Mouse (Mus musculus) frontal cortex, adult (tissue): ENCODE measurements at regions not wholly inside any gene's neighbourhood (a gene's known extent, or its start where the extent isn't known, plus 50 kb on each side); places are given as distances from the start of the nearest gene placed in this dataset.

Source experiments
- ATAC-seq: cut with Nextera tagmentation; 2 replicates; pipeline ENCODE4 v1.9.2; 2017; ENCODE audit warnings: mild to moderate bottlenecking, moderate library complexity, mixed read lengths; ENCODE audit not compliant: low TSS enrichment

- no peak for ATAC-seq
Observed at GRCm38 (mm10) chr12:106186501-106186900, 176.5 kb downstream of the Vrk1 start.

DNA sequence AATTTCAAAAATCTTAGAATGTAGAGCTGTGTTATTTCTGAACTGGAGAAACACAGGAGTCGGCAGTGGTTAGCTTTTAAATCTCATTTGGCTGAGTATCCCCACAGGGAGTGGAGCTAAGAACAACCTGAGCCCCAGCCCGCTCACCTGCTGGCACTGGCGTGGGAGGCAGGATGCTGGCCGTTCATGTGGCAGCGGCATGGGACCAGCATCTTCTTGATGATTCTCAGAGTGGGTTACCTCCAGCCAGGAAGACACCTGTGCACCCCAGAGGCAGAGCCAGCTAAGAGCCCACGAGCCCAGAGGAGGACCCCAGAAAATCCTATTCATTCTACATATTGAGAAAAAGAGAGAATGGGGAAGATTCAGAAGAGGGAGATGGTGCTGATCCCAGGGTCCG lies 181.7 kb downstream of the Vrk1 start:
- no peak for ATAC-seq

GRCm38 (mm10) chr12:106199302-106199701 lies 189.3 kb downstream of the Vrk1 start:
- no peak for ATAC-seq

DNA sequence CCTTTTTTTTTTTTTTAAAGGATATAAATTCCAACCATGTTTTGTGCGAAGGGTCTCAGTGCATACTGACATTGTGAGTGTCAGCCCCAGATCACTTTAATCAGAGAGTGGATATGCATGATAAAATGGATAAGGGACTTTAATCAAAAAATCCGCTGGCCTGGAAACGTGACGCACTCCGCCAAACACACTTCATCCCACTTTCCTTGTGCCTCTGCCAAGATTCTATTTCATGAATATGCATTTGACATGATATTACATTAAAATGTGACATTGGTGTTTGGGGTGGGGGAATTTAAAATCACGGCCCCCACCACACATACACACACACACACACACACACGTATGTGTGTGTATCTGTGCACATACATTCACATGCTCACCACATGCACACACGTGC lies 193.5 kb downstream of the Vrk1 start:
- no peak for ATAC-seq

GRCm38 (mm10) chr12:106210959-106211358 lies 200.9 kb downstream of the Vrk1 start:
- peak; percentile 62 for ATAC-seq

DNA sequence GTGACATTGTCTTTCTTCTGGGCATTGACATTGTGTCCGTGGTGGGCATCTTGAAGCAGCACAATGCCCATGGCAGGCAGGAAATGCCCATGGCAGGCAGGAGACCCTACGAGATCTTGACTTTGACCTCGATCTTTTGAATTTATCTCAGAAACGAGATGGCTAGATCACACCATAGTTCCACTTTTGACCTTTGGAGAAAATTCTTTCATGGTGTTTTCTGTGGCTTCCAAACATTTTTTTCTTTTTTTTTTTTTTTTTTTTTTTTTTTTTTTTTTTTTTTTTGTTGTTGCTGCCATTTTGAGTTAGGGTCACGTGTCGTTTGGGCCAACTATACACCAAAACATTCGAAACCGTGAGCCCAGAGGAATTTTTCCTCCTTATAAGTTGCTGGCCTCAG lies 201.5 kb downstream of the Vrk1 start:
- no peak for ATAC-seq

DNA sequence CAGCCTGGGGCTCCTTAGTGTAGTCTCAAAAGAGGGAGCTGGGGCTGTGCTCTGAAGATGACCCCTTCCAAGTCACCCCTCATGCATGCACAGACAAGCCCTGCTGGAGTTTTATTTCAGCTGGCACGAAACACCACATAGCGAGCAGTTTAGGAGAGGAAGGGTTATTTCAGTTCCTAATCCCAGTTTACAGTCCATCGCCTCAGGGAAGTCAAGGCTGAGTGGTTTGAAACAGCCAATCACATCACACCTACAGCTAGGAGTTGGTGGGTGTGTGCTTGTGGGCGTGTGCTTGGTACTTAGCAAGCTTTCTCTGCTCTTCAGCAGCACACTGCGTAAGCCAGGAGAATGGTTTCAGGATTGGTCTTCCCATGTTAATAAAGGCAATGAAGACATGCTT lies 202.4 kb downstream of the Vrk1 start:
- peak; percentile 78 for ATAC-seq

DNA sequence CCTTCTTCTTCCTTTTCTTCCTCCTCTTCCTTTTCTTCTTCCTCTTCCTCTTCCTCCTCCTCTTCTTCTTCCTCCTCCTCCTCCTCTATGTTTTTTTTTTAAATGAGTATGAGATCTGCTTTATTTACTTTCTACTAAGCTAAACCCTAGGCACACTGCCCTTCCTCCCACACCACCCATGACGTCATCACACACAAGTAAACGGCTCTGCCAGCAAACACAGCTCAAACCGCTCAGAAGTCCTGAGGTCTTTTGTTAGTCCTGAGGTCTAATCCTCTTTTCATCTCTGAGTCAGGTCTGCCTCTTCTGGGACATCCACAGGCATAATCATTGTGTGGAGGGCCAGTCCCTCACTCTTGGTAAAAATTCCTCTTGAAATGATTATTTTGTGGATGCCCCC lies 210.0 kb downstream of the Vrk1 start:
- ATAC-seq, result no peak

DNA sequence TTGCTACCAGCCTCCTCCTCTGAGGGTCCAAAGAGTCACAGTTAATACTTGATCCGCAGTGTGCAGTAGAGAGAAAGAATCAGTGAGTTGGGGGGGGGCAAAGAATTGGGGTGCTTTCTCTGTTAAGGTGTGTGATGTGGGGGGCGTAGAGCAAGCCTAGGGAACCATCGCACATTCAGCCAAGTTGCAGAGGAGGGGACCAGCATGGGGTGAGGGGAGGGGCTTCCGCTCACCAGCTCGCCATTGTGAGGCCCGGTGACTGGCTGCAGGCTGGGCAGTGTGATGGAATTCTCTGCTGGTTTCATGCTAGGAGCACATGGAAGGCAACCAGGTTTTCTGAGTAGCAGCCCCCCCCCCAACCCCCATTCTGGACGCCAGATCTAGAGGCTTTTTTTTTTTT lies 216.2 kb downstream of the Vrk1 start:
- no peak for ATAC-seq

DNA sequence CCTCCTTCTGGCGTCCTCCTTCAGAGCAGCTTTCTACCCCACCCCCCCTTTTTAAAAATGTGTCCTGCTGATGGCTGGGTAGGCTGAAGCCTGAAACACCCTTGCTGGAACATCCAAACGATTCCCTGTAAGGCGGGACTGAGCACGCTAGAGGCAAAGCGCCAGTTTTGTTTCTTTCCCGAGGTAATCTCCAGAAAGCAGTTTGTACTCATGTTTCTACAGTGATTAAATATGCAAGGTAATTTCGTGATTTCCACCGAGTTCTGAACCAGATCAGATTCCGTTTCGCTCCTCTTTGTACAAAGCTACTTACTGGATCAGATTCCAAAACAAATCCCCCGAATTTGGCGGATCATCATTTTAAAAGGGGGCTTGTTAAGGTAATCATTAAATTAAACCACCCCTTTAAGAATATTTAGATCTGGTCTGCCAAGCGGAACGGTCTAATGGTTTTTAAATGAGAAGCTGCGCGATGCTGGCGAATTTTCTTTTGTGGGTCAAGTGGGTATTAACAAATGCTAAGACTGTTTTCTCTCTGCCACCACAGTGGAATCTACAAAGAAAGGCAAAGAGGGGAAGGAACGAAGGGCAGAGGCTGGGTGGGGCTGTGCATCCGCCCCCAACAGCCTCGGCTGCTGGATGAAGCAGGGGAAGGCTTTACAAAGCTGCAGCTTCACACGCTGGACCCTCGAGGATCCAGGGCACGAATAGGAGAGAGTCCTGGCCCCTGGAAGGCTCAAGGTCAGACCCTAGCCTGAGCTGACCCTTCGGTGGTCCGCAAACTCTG lies 216.9 kb downstream of the Vrk1 start:
- no peak for ATAC-seq

DNA sequence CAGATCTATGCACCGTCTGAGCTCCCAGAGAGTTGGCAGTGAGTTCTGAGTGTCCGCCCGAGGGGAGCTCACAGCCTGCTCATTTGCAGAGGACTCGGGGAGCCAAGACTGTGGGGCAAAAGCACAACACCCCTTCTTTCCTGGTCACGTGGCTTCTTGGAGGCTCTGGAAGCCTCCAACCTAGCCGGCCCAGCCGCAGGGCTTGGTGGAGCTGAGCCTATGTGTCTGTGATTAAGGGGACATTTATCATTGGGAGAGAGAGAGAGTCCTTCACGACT lies 217.5 kb downstream of the Vrk1 start:
- ATAC-seq, result no peak

- ATAC-seq, result no peak
Observed at GRCm38 (mm10) chr12:106245178-106245840, 235.3 kb downstream of the Vrk1 start.

- ATAC-seq, result no peak
Observed at GRCm38 (mm10) chr12:106273591-106273990, 263.6 kb downstream of the Vrk1 start.

- 0 out of 2 replicates have a peak, but pooled peaks have one; percentile 27 for ATAC-seq
Observed at GRCm38 (mm10) chr12:106277886-106278285, 267.9 kb downstream of the Vrk1 start.

- no peak for ATAC-seq
Observed at GRCm38 (mm10) chr12:106282491-106283106, 272.6 kb downstream of the Vrk1 start.

- peak; percentile 64; the same call in 1 of the 2 replicates for ATAC-seq
Observed at GRCm38 (mm10) chr12:106284814-106285213, 274.8 kb downstream of the Vrk1 start.

DNA sequence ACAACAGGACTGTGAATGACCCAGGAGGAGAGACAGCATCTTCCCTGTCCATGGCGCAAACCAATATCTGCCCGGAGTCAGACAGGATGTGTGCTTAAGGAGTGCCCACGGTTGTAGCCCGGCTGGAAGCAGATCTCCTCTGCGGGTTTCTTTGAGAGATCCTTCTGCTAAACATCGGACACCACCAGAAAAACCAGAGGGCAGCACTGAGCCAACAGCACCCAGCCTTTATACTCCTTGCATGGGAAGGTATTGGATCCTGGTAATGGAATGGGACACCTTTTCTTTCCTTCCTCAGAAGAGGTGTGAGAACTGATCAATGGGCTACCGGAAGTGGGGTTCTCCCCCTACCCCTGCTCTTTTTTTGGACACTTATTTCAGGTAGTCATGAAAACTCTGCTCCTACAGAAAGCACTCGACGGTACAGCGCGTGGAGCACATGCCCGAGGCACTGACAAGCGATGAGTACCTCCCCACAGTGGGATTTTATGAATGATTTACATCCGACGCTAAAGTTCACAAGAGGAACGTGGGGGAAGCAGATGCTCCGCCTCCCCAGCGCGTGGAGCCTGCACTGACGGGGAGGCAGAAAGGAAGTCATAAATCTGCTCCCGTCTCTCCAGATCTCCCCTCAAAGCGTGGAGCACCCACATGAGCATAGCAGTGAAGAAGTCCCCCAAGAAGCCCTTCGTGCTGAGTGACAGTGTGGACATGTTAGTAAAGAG lies 278.9 kb downstream of the Vrk1 start:
- no peak for ATAC-seq

- no peak for ATAC-seq
Observed at GRCm38 (mm10) chr12:106291476-106292046, 281.5 kb downstream of the Vrk1 start.

DNA sequence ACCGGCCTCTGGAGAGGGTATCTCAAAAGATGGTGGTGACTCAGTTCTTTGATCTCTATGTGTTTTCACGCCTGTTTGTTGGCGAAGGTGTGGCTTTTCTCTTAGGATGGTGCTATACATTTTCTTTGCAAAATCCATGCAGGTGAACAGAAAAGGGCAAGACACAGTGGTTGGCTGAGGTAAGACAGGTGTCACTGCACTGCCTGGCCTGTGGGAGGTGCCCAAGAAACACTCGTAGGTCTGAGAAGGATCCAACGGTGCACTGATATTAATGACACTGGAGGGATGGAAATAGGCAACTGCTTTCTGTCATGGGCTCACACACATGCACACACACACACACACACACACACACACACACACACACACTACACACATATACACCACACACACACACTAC lies 283.1 kb downstream of the Vrk1 start:
- no peak for ATAC-seq

DNA sequence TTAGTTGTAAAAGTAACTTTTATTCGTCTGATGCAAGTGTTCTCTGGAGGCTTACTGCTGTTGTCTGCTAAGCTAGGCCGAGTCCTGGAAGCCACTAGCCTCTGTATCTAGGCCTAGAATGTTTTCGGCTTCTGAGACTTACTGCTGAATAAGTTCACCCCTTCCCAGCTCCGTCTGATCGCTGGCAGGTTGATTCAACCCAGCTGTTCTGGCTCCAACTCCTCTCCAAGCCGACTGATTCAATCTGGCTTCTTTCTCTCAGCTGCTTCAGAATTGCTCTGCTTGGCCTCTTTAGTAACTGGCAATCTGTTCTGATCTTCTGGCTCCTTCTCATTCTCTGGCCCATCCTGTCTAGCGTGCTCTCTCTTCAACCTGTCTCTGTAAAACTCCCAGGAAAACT lies 285.6 kb downstream of the Vrk1 start:
- ATAC-seq, result no peak

DNA sequence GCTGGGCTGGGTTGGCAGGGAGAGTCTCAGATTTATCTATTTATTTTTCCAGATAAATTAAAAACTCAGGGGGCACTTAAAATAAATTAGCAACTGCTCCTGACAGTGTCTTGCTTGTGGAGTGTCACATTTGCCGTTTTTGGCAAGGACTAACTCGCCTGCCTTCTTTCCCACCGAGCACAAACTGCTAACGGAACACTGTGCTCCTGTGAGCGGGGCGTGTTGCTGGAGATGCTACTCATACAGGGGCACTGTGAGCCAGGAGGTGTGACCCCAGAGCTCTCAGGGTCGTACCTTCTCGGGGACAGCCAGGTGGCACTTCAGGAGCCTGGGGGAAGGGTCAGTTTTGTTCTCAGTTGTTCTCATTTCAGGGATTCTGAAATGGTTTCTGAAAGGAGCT lies 292.6 kb downstream of the Vrk1 start:
- ATAC-seq, result peak; percentile 57; the same call in 1 of the 2 replicates

DNA sequence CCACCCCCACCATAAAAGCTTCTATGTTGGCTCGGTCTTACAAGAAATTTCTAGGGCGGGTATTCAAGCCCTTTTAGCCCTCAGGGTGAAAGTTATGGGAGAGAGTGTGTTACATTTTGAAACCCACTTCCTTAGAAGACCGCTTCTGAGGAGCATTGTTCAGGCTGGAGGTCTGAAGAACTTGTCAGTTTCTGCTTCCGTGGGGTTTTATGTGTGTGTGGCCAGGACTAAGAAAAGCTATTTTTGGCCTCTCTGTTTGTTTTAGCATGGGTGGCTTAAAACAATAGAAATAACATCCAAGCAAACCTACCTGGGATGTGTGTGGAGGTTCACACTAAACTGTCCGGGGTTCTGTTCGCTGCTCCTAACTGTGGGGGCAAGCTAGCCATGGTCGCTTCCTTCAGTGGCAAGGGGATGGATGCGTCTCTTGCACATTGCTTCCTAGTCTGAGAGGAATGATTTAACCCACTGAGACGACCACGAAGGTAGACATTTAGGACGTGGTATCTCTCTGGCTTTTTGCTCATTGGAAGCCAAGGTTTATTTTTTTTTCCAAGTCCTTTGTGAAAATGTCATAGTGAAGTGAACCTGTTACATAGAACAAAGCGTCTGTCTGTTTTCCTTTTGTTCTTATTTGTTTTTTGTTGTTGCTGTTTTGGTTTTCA lies 298.4 kb downstream of the Vrk1 start:
- ATAC-seq, result no peak
